Mouse (Mus musculus) liver, embryonic 15.5 days (tissue): Measurements from ENCODE around the gene Gm17428. TPM values are rescaled to one million over a fixed set of nuclear protein-coding genes. Genes with fewer than 3 reads are reported as not detected.
"Not testable (repeated sequence)": the region's sequence is repeated elsewhere in the genome, so short reads cannot be mapped to it uniquely, and the experiment has no call there.

Experiments
- ATAC-seq: fragments of 200-750 bp; cut with Nextera tagmentation; 2 replicates; pipeline ENCODE4 v1.8.0; 2017; ENCODE audit warnings: moderate number of reproducible peaks, mild to moderate bottlenecking, moderate library complexity; ENCODE audit not compliant: insufficient read depth
- H3K27ac ChIP-seq: fragments of 300-500 bp; sonication (generic); replicated peaks from 2 replicates; pipeline ENCODE4 v1.5.1; 2015; ENCODE audit warnings: mild to moderate bottlenecking, inconsistent platforms
- H3K27me3 ChIP-seq: fragments of 300-500 bp; sonication (generic); 2 replicates; pipeline ENCODE4 v1.6.1; 2015; ENCODE audit warnings: mild to moderate bottlenecking, inconsistent platforms
- H3K36me3 ChIP-seq: fragments of 300-500 bp; sonication (generic); replicated peaks from 2 replicates; pipeline ENCODE4 v1.6.1; 2015; ENCODE audit warnings: moderate library complexity, mild to moderate bottlenecking, inconsistent platforms
- H3K4me1 ChIP-seq: fragments of 300-500 bp; sonication (generic); replicated peaks from 2 replicates; pipeline ENCODE4 v1.6.1; 2015; ENCODE audit warnings: inconsistent platforms
- H3K4me2 ChIP-seq: fragments of 300-500 bp; sonication (generic); 2 replicates; pipeline ENCODE4 v1.6.1; 2015; ENCODE audit warnings: moderate library complexity, mild to moderate bottlenecking, inconsistent platforms
- H3K4me3 ChIP-seq: fragments of 300-500 bp; sonication (generic); replicated peaks from 2 replicates; pipeline ENCODE4 v1.5.1; 2015; ENCODE audit warnings: mild to moderate bottlenecking, inconsistent platforms
- H3K9ac ChIP-seq: fragments of 300-500 bp; sonication (generic); 2 replicates; pipeline ENCODE4 v1.6.1; 2015; ENCODE audit warnings: moderate library complexity, mild to moderate bottlenecking, inconsistent platforms
- H3K9me3 ChIP-seq: fragments of 300-500 bp; sonication (generic); replicated peaks from 2 replicates; pipeline ENCODE4 v1.6.1; 2016; ENCODE audit warnings: inconsistent platforms
- WGBS: fragments of 180-500 bp; shearing (Covaris S2); methylation state at CpG from one replicate; pipeline ENCODE4 v1.1.7; 2015; ENCODE audit warnings: mixed read lengths; ENCODE audit not compliant: insufficient replicate concordance; 5-methylcytosine and 5-hydroxymethylcytosine counted together
- polyA plus RNA-seq: library from polyadenylated mRNA; unstranded; fragments of >200 nt; fragmentation: Nextera tagmentation; extraction: Ambion mirVana; gene quantifications from 2 replicates; pipeline ENCODE4 v1.2.1, GENCODE M21; 2015

Gene Gm17428
- polyA plus RNA-seq, 1 experiment from 2014 or later: not detected

GRCm38 (mm10) chr14:54993636-54994035, 16.9 kb downstream of the Gm17428 start:
- H3K36me3 ChIP-seq: no peaks in the 10 kb centered on the region
- WGBS: 48% methylated on average over 10 of the region's 10 CpGs
- no peak overlapping the region for H3K4me2 ChIP-seq
- no peak overlapping the region for H3K9ac ChIP-seq
- ATAC-seq: no peak
- no peak overlapping the region for H3K27ac ChIP-seq
- no peak overlapping the region for H3K4me3 ChIP-seq
- no peaks in the 10 kb centered on the region for H3K4me1 ChIP-seq
- H3K27me3 ChIP-seq: no peaks in the 10 kb centered on the region; the same call in none of the 2 replicates
- no peaks in the 10 kb centered on the region for H3K9me3 ChIP-seq

GRCm38 (mm10) chr14:54994136-54994868, 17.6 kb downstream of the Gm17428 start, which contains the start of gene Myh7:
Gene Myh7, minus strand, starts transcription at chr14:54994626.
- H3K4me2 ChIP-seq: no peak within 1 kb of the TSS
- H3K9me3 ChIP-seq: no peaks in the 10 kb centered on the region
- 44% methylated on average over 11 of the region's 11 CpGs for WGBS
- no peak within 1 kb of the TSS for H3K9ac ChIP-seq
- no peaks in the 10 kb centered on the region; the same call in none of the 2 replicates for H3K27me3 ChIP-seq
- no peaks in the 10 kb centered on the region for H3K36me3 ChIP-seq
- H3K27ac ChIP-seq: no peak within 1 kb of the TSS
- no peak for ATAC-seq
- no peaks in the 10 kb centered on the region for H3K4me1 ChIP-seq
- no peak within 1 kb of the TSS for H3K4me3 ChIP-seq

GRCm38 (mm10) chr14:54994869-54995186, 18.1 kb downstream of the Gm17428 start:
- no peak for ATAC-seq
- no peak overlapping the region for H3K4me3 ChIP-seq
- no peaks in the 10 kb centered on the region for H3K4me1 ChIP-seq
- no peak overlapping the region for H3K4me2 ChIP-seq
- no peaks in the 10 kb centered on the region for H3K36me3 ChIP-seq
- H3K9me3 ChIP-seq: no peaks in the 10 kb centered on the region
- H3K27ac ChIP-seq: no peak overlapping the region
- H3K9ac ChIP-seq: no peak overlapping the region
- H3K27me3 ChIP-seq: no peaks in the 10 kb centered on the region; the same call in none of the 2 replicates

- ATAC-seq: no peak
- Histone ChIP-seq H3K9me3 (no peaks in the 10 kb centered on the region), H3K4me3 (no peak overlapping the region), H3K9ac (no peak overlapping the region), H3K4me1 (no peaks in the 10 kb centered on the region), H3K36me3 (no peaks in the 10 kb centered on the region), H3K27ac (no peak overlapping the region), H3K27me3 (no peaks in the 10 kb centered on the region; the same call in none of the 2 replicates), H3K4me2 (no peak overlapping the region)
- WGBS: 44% methylated on average over 14 of the region's 14 CpGs
These were observed 18.9 kb downstream of the Gm17428 start for GRCm38 (mm10) chr14:54995457-54996138.

GRCm38 (mm10) chr14:54996793-54997192, 20.1 kb downstream of the Gm17428 start:
- no peak overlapping the region for H3K27ac ChIP-seq
- H3K4me3 ChIP-seq: no peak overlapping the region
- whole genome bisulfite sequencing: 59% methylated on average over 9 of the region's 9 CpGs
- H3K9ac ChIP-seq: no peak overlapping the region
- no peak overlapping the region for H3K4me2 ChIP-seq
- H3K36me3 ChIP-seq: no peaks in the 10 kb centered on the region
- H3K4me1 ChIP-seq: no peaks in the 10 kb centered on the region
- no peaks in the 10 kb centered on the region for H3K9me3 ChIP-seq
- ATAC-seq: no peak
- H3K27me3 ChIP-seq: no peaks in the 10 kb centered on the region; the same call in none of the 2 replicates

- H3K27ac ChIP-seq: no peak overlapping the region
- ATAC-seq: no peak
- no peaks in the 10 kb centered on the region for H3K9me3 ChIP-seq
- no peak overlapping the region for H3K4me2 ChIP-seq
- H3K9ac ChIP-seq: no peak overlapping the region
- WGBS: 49% methylated on average over 4 of the region's 4 CpGs
- H3K4me1 ChIP-seq: no peaks in the 10 kb centered on the region
- no peaks in the 10 kb centered on the region; the same call in none of the 2 replicates for H3K27me3 ChIP-seq
- no peak overlapping the region for H3K4me3 ChIP-seq
- no peaks in the 10 kb centered on the region for H3K36me3 ChIP-seq
These were observed 20.6 kb downstream of the Gm17428 start for GRCm38 (mm10) chr14:54997297-54997696.

- no peak overlapping the region for H3K27ac ChIP-seq
- no peak overlapping the region for H3K9ac ChIP-seq
- no peak for ATAC-seq
- H3K4me2 ChIP-seq: no peak overlapping the region
- no peak overlapping the region for H3K4me3 ChIP-seq
- no peaks in the 10 kb centered on the region for H3K36me3 ChIP-seq
- H3K9me3 ChIP-seq: no peaks in the 10 kb centered on the region
- 0 out of 2 replicates have a peak, but pooled peaks cover 3% of the 10 kb centered on the region for H3K4me1 ChIP-seq
- no peaks in the 10 kb centered on the region; the same call in none of the 2 replicates for H3K27me3 ChIP-seq
These were observed 21.9 kb downstream of the Gm17428 start for GRCm38 (mm10) chr14:54998680-54999079.

- H3K4me1 ChIP-seq, ATAC-seq, H3K27ac ChIP-seq, H3K4me2 ChIP-seq, H3K4me3 ChIP-seq, H3K9me3 ChIP-seq, H3K27me3 ChIP-seq, H3K9ac ChIP-seq, H3K36me3 ChIP-seq: not testable (repeated sequence)
- 61% methylated on average over 5 of the region's 5 CpGs for WGBS
These were observed 23.1 kb downstream of the Gm17428 start for GRCm38 (mm10) chr14:54999868-55000267.

- Histone ChIP-seq H3K4me1 (0 out of 2 replicates have a peak, but pooled peaks cover 6% of the 10 kb centered on the region), H3K9ac (no peak overlapping the region), H3K27me3 (no peaks in the 10 kb centered on the region; the same call in none of the 2 replicates), H3K9me3 (no peaks in the 10 kb centered on the region), H3K4me2 (no peak overlapping the region), H3K4me3 (no peak overlapping the region), H3K36me3 (no peaks in the 10 kb centered on the region), H3K27ac (no peak overlapping the region)
- no peak for ATAC-seq
- 71% methylated on average over 6 of the region's 6 CpGs for WGBS
These were observed 24.1 kb downstream of the Gm17428 start for GRCm38 (mm10) chr14:55000814-55001213.

GRCm38 (mm10) chr14:55001446-55001845, 24.7 kb downstream of the Gm17428 start:
- no peak overlapping the region for H3K4me3 ChIP-seq
- WGBS: 76% methylated on average over 2 of the region's 2 CpGs

GRCm38 (mm10) chr14:55001938-55002686, 25.4 kb downstream of the Gm17428 start:
- H3K27ac ChIP-seq: no peak overlapping the region
- H3K27me3 ChIP-seq: no peaks in the 10 kb centered on the region; the same call in 1 of the 2 replicates
- H3K36me3 ChIP-seq: no peaks in the 10 kb centered on the region
- no peak overlapping the region for H3K9ac ChIP-seq
- H3K4me3 ChIP-seq: no peak overlapping the region
- 24% methylated on average over 12 of the region's 12 CpGs for WGBS
- no peak overlapping the region for H3K4me2 ChIP-seq
- ATAC-seq: no peak
- H3K9me3 ChIP-seq: no peaks in the 10 kb centered on the region
- 0 out of 2 replicates have a peak, but pooled peaks cover 6% of the 10 kb centered on the region for H3K4me1 ChIP-seq

More at GRCm38 (mm10) chr14:55001446-55001845, 24.7 kb downstream of the Gm17428 start:
- H3K27ac ChIP-seq: no peak overlapping the region
- H3K9ac ChIP-seq: no peak overlapping the region
- H3K27me3 ChIP-seq: no peaks in the 10 kb centered on the region; the same call in none of the 2 replicates
- H3K4me2 ChIP-seq: no peak overlapping the region
- no peak for ATAC-seq
- no peaks in the 10 kb centered on the region for H3K9me3 ChIP-seq
- no peaks in the 10 kb centered on the region for H3K36me3 ChIP-seq
- 0 out of 2 replicates have a peak, but pooled peaks cover 6% of the 10 kb centered on the region for H3K4me1 ChIP-seq
